8 mouse cellular contexts compared by ENCODE assay signal in the genomic region with DNA sequence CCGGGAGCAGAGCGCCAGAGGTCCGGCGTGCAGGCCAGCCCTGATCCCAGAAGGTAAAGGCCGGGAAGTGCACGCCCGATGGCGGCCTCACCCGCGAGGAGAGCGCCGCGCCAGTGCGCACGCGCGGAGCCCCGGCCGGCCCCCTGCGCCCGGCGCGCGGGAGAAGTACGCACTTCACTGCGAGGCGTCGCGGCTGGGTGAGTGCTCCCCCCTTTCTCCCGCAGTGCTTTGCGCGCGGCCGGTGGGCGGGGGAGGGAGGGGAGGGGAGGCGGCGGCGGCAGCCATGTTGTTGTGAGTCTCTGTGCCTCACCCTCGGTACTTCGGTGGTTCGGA. TPM values are rescaled to one million over a fixed set of nuclear protein-coding genes. Genes with fewer than 3 reads are reported as not detected.
DNase-seq lines count a peak whose midpoint lies in the region; ATAC-seq and TF ChIP-seq lines count a peak whose summit lies in the region.

A gene (plus strand): TSS at position 161 of the 333 bp plus-strand sequence.

- H3K9ac ChIP-seq in forebrain, postnatal 0 days = peak within 1 kb of the TSS; percentile 98
- H3K9ac ChIP-seq in lung, embryonic 15.5 days = peak within 1 kb of the TSS; percentile 100

- H3K9me3 ChIP-seq in G1E (replicated peaks) = no peaks in the 10 kb centered on the region
- H3K9me3 ChIP-seq in forebrain, postnatal 0 days (ENCODE audit: low read length) = no peaks in the 10 kb centered on the region
- no peaks in the 10 kb centered on the region for H3K9me3 ChIP-seq in lung, embryonic 15.5 days

- peaks cover 2% of the 10 kb centered on the region for H3K36me3 ChIP-seq in G1E (replicated peaks)
- H3K36me3 ChIP-seq in forebrain, postnatal 0 days (ENCODE audit: insufficient read depth) = no peaks in the 10 kb centered on the region
- H3K36me3 ChIP-seq in lung, embryonic 15.5 days = no peaks in the 10 kb centered on the region

- peak within 1 kb of the TSS; percentile 91 for H3K4me3 ChIP-seq in G1E (ENCODE audit: low read depth, low read length)
- H3K4me3 ChIP-seq in forebrain, postnatal 0 days (ENCODE audit: low read depth, low read length) = peak within 1 kb of the TSS; percentile 97
- peak within 1 kb of the TSS; percentile 95 for H3K4me3 ChIP-seq in lung, embryonic 15.5 days

- peak; percentile 82 for DNase-seq in G1E (ENCODE audit: low spot score)
- DNase-seq in cerebellum, adult 18-20 months = peak; percentile 90 to 97
- peak; percentile 97 for DNase-seq in forebrain, postnatal 0 days
- DNase-seq in heart, postnatal 4 days = peak; percentile 94
- DNase-seq in layer of hippocampus, adult 8-10 months (ENCODE audit: low spot score in 2 of 2) = peak; percentile 83 to 87
- DNase-seq in ovary, adult 18-20 months (ENCODE audit: low spot score) = peak; percentile 89
- peak; percentile 97 for DNase-seq in thymus, postnatal 0 days (ENCODE audit: low spot score)

- ATAC-seq in G1E (ENCODE audit: extremely low read depth, insufficient number of reproducible peaks, low FRiP score, poor library complexity, severe bottlenecking) = peak; percentile 79
- peak; percentile 97 for ATAC-seq in forebrain, postnatal 0 days
- ATAC-seq in lung, embryonic 15.5 days (ENCODE audit: borderline replicate concordance, extremely low read depth, low FRiP score, low TSS enrichment) = peak; percentile 97

- peak within 1 kb of the TSS; percentile 66 for H3K4me2 ChIP-seq in forebrain, postnatal 0 days (ENCODE audit: low read depth)
- peak within 1 kb of the TSS; percentile 63 for H3K4me2 ChIP-seq in lung, embryonic 15.5 days

- no peaks in the 10 kb centered on the region for H3K27me3 ChIP-seq in G1E (ENCODE audit: insufficient read depth, low read length)
- H3K27me3 ChIP-seq in forebrain, postnatal 0 days (ENCODE audit: insufficient read depth, low read length) = no peaks in the 10 kb centered on the region
- H3K27me3 ChIP-seq in lung, embryonic 15.5 days = no peaks in the 10 kb centered on the region

- H3K27ac ChIP-seq in forebrain, postnatal 0 days (ENCODE audit: low read depth, low read length) = peak within 1 kb of the TSS; percentile 99
- H3K27ac ChIP-seq in lung, embryonic 15.5 days = peak within 1 kb of the TSS; percentile 97

- H3K4me1 ChIP-seq in G1E (ENCODE audit: insufficient read depth, low read depth, low read length) = peaks cover 21% of the 10 kb centered on the region
- peaks cover 20% of the 10 kb centered on the region for H3K4me1 ChIP-seq in forebrain, postnatal 0 days (ENCODE audit: insufficient read depth)
- peaks cover 21% of the 10 kb centered on the region for H3K4me1 ChIP-seq in lung, embryonic 15.5 days

- 7% methylated on average over 31 of the region's 41 CpGs for WGBS in forebrain, postnatal 0 days
- WGBS in lung, embryonic 15.5 days = under 1% methylated on average over 27 of the region's 41 CpGs

- no peak for TF ChIP-seq CTCF in G1E (IDR thresholded peaks at IDR 0.05; ENCODE audit: low read depth, low read length)
- no peak; the same call in 1 of the 2 replicates for TF ChIP-seq CTCF in forebrain, postnatal 0 days (IDR thresholded peaks at IDR 0.05; ENCODE audit: low read depth)

RNA-seq across cellular contexts. Expression of the gene that starts here (rescaled TPM):
- total RNA-seq in G1E (2014; fragmentation: Nextera tagmentation) = 178 and 191 TPM in 2 replicates
- 151 and 172 TPM in 2 replicates for total RNA-seq in G1E (2017)
- polyA plus RNA-seq in G1E (2012) = 51.3 and 72.9 TPM in 2 replicates
- total RNA-seq in forebrain, postnatal 0 days (2014; rRNA removed) = 103 and 133 TPM in 2 replicates
- 29.8 and 37.2 TPM in 2 replicates for polyA plus RNA-seq in forebrain, postnatal 0 days (2015; fragmentation: Nextera tagmentation; extraction: Ambion mirVana)
- 100 to 1,000 TPM; 156 to 159 TPM for total RNA-seq in heart, postnatal 4 days (2021)
- total RNA-seq in layer of hippocampus, adult 8-10 months (2022) = 100 to 1,000 TPM; 170 to 200 (median 188) TPM
- polyA plus RNA-seq in lung, embryonic 15.5 days (2015; fragmentation: Nextera tagmentation; extraction: Ambion mirVana) = 42.5 and 44.5 TPM in 2 replicates
- polyA plus RNA-seq in thymus, postnatal 0 days (2015; fragmentation: Nextera tagmentation; extraction: Ambion mirVana) = 46.9 and 54.6 TPM in 2 replicates

Comparison
In these comparisons a context has a peak if more than half of its experiments do, and no peak if none do; other contexts are left out.
1. Peak in every context shown above with its lines: DNase-seq, ATAC-seq, H3K4me3 ChIP-seq and H3K27ac ChIP-seq.